Mouse (Mus musculus): Measurements from ENCODE around the gene Tap2. TPM values are rescaled to one million over a fixed set of nuclear protein-coding genes. Genes with fewer than 3 reads are reported as not detected.
A peak's percentile ranks its signal among the peaks of the same experiment; 100 is the strongest.

Gene Tap2
- 10 to 100 TPM; 21.4 to 25.3 (median 24.6) TPM for total RNA-seq (2022)

GRCm38 (mm10) chr17:34203444-34203843 is at the start of gene Tap2:
Gene Tap2, plus strand, starts transcription at chr17:34203527.
- no peak for DNase-seq (ENCODE audit: low spot score)

- DNase-seq (ENCODE audit: low spot score) = no peak
Measured at GRCm38 (mm10) chr17:34155534-34155933, 47.8 kb upstream of the Tap2 start.

- no peak for DNase-seq (ENCODE audit: low spot score)
Measured at GRCm38 (mm10) chr17:34164202-34164895, 39.0 kb upstream of the Tap2 start.

GRCm38 (mm10) chr17:34165033-34165730 is 38.1 kb upstream of the Tap2 start:
- no peak for DNase-seq (ENCODE audit: low spot score)

GRCm38 (mm10) chr17:34169279-34169678 is 34.0 kb upstream of the Tap2 start:
- DNase-seq (ENCODE audit: low spot score) = peak; percentile 49

GRCm38 (mm10) chr17:34170487-34170876 is 32.8 kb upstream of the Tap2 start:
- no peak for DNase-seq (ENCODE audit: low spot score)

- peak; percentile 82 for DNase-seq (ENCODE audit: low spot score)
Measured at GRCm38 (mm10) chr17:34170877-34171498, 32.3 kb upstream of the Tap2 start.

- no peak for DNase-seq (ENCODE audit: low spot score)
Measured at GRCm38 (mm10) chr17:34172528-34172927, 30.8 kb upstream of the Tap2 start.

GRCm38 (mm10) chr17:34174075-34174474 is 29.3 kb upstream of the Tap2 start:
- DNase-seq (ENCODE audit: low spot score) = no peak

- no peak for DNase-seq (ENCODE audit: low spot score)
Measured at GRCm38 (mm10) chr17:34177179-34177578, 26.1 kb upstream of the Tap2 start.

- no peak for DNase-seq (ENCODE audit: low spot score)
Measured at GRCm38 (mm10) chr17:34179019-34179418, 24.3 kb upstream of the Tap2 start.

GRCm38 (mm10) chr17:34179913-34180859 is 23.1 kb upstream of the Tap2 start:
- DNase-seq (ENCODE audit: low spot score) = no peak

- DNase-seq (ENCODE audit: low spot score) = no peak
Measured at GRCm38 (mm10) chr17:34183564-34184219, 19.6 kb upstream of the Tap2 start.

- no peak for DNase-seq (ENCODE audit: low spot score)
Measured at GRCm38 (mm10) chr17:34185526-34185925, 17.8 kb upstream of the Tap2 start.

- peak; percentile 57 for DNase-seq (ENCODE audit: low spot score)
Measured at GRCm38 (mm10) chr17:34186885-34187260, 16.5 kb upstream of the Tap2 start.

GRCm38 (mm10) chr17:34187261-34187916 is 15.9 kb upstream of the Tap2 start, which contains the start of the genes Tap1 and Psmb9:
Gene Tap1, plus strand, starts transcription at chr17:34187553.
Gene Psmb9, minus strand, starts transcription at chr17:34187764.
- DNase-seq (ENCODE audit: low spot score) = peak; percentile 98

GRCm38 (mm10) chr17:34188010-34188409 is 15.3 kb upstream of the Tap2 start:
- peak; percentile 34 for DNase-seq (ENCODE audit: low spot score)

GRCm38 (mm10) chr17:34188986-34189385 is 14.3 kb upstream of the Tap2 start:
- DNase-seq (ENCODE audit: low spot score) = no peak

- no peak for DNase-seq (ENCODE audit: low spot score)
Measured at GRCm38 (mm10) chr17:34192852-34193251, 10.5 kb upstream of the Tap2 start.

GRCm38 (mm10) chr17:34193468-34193867 is 9.9 kb upstream of the Tap2 start:
- DNase-seq (ENCODE audit: low spot score) = no peak
